Mouse (Mus musculus) heart, adult 8-10 months (tissue): ENCODE data around the gene Robo4. TPM values are rescaled to one million over a fixed set of nuclear protein-coding genes. Genes with fewer than 3 reads are reported as not detected.

ENCODE experiments used
- DNase-seq: peaks from one replicate; pipeline ENCODE4 v3.0.0; 2022; ENCODE audit warnings: low spot score
- total RNA-seq, 4 experiments: library from RNA; stranded (reverse); gene quantifications; 2 replicates each; pipeline ENCODE4 v1.2.4; 2022

Gene Robo4
- total RNA-seq, 4 experiments from 2014 or later = 21.3 to 39.4 (median 32.2) TPM

GRCm38 (mm10) chr9:37454011-37454492 is 52.4 kb downstream of the Robo4 start:
- no peak for DNase-seq

- DNase-seq = no peak
Measured at GRCm38 (mm10) chr9:37454991-37455390, 53.3 kb downstream of the Robo4 start.

DNA sequence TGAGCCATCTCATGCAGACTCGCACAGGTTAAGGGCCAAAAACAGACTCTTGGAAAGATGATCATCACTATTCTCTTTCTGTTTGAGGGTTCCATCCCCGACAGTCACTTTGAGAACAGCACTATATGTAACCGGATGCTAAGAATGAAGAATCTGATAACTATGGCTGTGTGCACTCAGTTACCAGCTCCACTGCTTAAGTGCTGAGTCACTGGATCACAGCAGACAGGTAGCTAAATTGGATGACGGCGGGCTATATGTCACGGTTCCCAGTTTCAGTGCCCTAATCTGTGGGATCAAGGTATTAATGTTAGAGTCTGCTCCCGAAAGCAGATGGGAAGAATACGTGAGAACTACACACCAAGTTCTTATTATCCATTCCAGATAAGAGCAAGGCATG is 54.2 kb downstream of the Robo4 start:
- DNase-seq = no peak

DNA sequence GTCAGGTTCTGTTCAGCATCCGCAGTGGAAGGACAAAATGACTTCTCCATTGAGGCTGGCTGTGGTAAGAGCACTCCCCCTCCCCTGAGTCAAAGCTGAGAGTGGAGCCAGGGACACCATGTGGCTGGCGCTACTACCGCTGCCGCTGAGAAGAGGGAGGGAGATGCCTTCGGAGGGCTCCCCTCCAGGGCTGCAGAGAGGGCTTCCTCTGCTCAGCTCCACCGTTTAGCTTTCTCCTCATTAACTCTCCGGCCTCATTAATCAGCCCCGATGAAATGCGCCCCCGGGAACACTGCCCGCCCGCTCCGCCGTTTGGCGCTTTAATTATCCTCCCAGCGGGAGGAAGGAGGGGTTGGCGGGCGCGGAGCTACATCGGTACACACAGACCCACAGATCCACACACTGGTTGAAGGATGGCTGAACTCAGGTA is 54.8 kb downstream of the Robo4 start:
- DNase-seq = no peak

DNA sequence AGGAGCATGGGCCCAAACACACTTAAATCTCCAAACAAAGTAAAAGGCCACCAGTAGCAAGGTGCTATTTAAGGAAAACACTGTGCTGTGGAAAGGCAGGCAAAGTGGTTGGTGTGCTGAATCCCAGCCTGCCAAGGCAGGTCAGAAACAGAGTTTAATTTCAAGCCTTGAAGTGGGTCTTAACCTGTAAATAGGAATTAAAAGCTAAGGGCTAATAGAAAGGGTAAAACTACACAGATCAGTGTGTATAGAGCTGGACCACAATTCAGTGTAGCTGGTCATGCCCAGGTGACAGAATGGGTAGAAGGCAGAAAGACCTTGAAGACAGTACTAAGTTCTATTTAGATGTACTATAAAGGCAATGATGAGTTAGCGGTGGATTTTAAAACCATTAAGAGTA is 55.5 kb downstream of the Robo4 start:
- DNase-seq = no peak

GRCm38 (mm10) chr9:37459665-37460042 is 58.0 kb downstream of the Robo4 start:
- no peak for DNase-seq

DNA sequence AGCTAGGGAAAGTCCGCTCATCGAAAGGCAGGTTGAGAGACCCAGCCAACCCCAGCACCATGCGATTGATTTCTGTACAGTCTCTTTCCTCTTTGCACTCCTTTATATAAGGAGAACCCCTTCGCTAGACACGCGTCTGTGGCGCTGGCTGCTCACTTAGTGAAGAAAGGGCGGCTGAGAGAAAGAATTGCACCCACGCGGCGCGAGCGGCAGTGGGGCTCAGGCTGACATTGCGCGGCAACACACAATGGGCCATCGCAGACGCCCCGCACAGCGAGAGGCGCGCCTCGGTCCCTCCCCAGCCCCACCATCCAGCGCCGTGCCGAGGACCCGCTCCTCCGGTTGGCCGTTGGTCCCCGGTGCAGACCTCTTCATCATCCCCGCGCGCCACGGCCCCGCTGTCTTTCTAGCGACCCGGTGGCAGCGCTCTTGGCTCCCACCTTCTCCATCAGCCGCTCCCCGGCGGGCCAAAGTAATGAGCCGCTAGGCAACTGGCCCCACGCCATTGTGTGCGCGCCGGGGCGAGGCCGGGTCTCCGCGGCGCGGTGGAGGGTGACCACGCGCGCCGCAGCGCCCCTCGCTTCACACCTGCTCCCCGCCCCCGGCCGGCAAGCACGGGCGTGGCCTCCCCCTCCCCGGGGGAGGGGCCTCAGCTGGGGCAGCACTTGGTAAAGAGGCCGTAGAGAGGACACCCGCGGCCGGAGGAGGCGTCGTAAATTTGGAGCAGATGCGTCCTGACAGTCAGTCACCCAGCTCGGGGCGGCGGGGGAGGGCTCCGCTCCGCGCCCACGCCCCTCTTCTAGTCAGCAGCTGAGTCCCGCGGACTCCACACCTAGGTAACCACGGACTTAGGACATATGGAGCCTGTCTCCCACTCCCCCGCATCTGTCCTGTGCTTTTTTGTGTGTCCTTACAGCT is 58.6 kb downstream of the Robo4 start:
- no peak for DNase-seq

- no peak for DNase-seq
Measured at GRCm38 (mm10) chr9:37460961-37461340, 59.3 kb downstream of the Robo4 start.

GRCm38 (mm10) chr9:37461571-37461970 is 59.9 kb downstream of the Robo4 start:
- DNase-seq = no peak

DNA sequence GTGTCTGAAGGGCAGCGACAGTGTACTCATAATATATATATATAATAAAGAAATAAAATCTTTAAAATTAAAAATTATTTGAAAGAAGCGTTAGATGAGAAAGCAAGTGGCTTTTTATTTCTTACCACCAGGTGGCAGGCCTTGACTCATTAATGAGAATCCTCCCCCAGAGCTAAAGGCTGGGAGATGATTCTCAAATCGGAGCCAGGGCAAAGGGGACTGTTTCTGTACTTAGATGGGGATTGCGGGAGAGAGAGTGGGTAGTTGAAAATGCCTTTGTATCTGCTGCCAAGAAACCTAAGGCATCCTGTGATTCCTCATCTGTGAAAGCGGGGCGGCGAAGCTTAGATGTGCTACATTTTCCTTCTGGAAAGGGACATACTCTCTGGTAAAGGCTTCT is 61.1 kb downstream of the Robo4 start:
- DNase-seq = peak; percentile 51

Other genes with a start within 250 kb of the Robo4 start
- 1 to 10 TPM; 7.5 to 8.7 (median 8.2) TPM for gene Tmem218, start 193.7 kb upstream of the Robo4 start, total RNA-seq
- 1 to 10 TPM; 2.5 to 3.7 (median 3.2) TPM for gene Slc37a2, start 146.2 kb upstream of the Robo4 start, total RNA-seq
- 1 to 10 TPM; 1.6 to 2.3 (median 1.9) TPM for gene Ccdc15, start 53.5 kb upstream of the Robo4 start, total RNA-seq
- gene Hepacam, start 34.5 kb upstream of the Robo4 start, total RNA-seq = under 1 TPM in 1 of 4 experiments, not detected in 3; 0.11 TPM
- not detected for gene Robo3, start 31.3 kb downstream of the Robo4 start, total RNA-seq
- gene Msantd2, start 87.4 kb downstream of the Robo4 start, total RNA-seq = 1 to 10 TPM; 3.5 to 7.7 (median 5.4) TPM
- gene Esam, start 126.2 kb downstream of the Robo4 start, total RNA-seq = 10 to 100 TPM; 53.1 to 62.0 (median 57.0) TPM
- gene Vsig2, start 137.4 kb downstream of the Robo4 start, total RNA-seq = 1 to 10 TPM; 1.9 to 5.2 (median 3.7) TPM
- 10 to 100 TPM in 2 of 4 experiments, 1 to 10 TPM in 2; 4.8 to 11.7 (median 8.5) TPM for gene Nrgn, start 151.0 kb downstream of the Robo4 start, total RNA-seq
- gene Siae, start 153.8 kb downstream of the Robo4 start, total RNA-seq = 10 to 100 TPM in 1 of 4 experiments, 1 to 10 TPM in 3; 8.4 to 10.0 (median 9.1) TPM
- 1 to 10 TPM; 2.7 to 3.6 (median 2.9) TPM for gene Spa17, start 211.8 kb downstream of the Robo4 start, total RNA-seq